Mouse (Mus musculus): ENCODE measurements around the gene Lhx5.

Lhx5 gene

DNA sequence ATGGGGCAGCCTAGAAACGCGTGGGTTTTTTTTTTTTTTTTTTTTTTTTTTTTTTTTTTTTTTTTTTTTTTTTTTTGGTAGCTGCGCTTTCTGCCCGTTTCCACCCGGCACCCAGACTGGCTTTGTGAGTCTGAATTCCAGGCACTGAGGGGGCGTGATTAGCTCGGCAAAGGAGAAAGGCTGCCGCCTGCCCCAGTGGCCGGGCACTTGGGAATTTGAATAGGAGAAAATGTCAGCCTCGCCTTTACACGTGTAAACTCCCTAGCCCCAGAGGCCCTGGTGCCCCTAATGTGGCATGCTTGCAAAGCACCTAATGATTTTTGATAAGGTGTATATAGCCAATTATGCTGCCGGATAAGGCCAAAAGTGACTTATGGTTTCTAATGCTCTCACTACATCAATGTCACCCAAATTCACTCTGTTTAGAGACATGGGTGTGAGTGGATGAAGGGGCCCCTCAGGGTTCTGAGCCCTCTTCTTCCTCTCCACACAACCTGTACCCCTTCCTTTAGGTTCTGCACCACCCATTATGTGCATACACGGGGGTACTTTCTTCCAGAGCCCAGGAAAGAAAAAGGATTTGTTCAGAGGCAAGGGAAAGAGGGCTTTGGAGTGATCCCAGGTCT, 1.7 kb downstream of the Lhx5 start:
- no peak for DNase-seq

DNA sequence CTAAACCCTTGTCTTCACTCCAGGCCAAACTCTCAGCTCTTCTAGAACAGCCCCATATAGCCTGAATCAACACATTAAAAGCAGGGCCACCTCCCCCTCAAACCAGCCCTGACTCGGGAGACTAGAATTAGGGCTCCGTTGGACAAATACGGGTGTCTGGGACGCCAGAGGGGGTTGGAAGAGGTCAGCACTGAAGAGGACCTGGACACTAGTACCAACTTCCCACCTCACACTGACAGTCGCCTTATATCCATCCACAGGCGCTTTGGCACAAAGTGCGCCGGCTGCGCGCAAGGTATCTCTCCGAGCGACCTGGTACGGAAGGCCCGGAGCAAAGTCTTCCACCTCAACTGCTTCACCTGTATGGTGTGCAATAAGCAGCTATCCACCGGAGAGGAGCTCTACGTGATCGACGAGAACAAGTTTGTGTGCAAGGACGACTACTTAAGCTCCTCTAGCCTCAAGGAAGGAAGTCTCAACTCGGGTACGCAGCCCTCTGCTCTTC, 2.8 kb downstream of the Lhx5 start:
- no peak for DNase-seq

DNA sequence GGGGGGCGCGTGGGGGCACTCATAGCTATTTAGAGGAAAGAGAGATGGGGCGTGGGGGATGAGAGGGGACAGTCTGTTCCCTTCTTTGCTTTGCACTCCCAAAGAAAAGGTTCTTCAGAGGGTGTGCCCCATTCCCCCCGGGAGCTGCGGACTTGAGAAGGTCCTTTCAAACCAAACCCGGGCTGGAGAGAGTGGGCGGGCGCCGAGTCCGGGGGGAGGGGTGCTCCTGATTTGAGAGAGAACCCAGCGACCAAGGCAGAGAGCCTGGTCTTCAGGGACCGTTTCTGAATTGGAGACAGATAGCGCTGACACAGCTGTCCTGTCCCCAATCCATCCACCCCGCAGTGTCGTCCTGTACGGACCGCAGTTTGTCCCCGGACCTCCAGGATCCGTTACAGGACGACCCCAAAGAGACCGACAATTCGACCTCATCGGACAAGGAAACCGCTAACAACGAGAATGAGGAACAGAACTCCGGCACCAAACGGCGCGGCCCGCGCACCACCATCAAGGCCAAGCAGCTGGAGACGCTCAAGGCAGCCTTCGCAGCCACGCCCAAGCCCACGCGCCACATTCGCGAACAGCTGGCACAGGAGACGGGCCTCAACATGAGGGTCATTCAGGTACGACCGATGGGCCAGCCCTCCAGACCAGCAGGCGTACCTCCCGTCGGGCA, 3.6 kb downstream of the Lhx5 start:
- DNase-seq: no peak

DNA sequence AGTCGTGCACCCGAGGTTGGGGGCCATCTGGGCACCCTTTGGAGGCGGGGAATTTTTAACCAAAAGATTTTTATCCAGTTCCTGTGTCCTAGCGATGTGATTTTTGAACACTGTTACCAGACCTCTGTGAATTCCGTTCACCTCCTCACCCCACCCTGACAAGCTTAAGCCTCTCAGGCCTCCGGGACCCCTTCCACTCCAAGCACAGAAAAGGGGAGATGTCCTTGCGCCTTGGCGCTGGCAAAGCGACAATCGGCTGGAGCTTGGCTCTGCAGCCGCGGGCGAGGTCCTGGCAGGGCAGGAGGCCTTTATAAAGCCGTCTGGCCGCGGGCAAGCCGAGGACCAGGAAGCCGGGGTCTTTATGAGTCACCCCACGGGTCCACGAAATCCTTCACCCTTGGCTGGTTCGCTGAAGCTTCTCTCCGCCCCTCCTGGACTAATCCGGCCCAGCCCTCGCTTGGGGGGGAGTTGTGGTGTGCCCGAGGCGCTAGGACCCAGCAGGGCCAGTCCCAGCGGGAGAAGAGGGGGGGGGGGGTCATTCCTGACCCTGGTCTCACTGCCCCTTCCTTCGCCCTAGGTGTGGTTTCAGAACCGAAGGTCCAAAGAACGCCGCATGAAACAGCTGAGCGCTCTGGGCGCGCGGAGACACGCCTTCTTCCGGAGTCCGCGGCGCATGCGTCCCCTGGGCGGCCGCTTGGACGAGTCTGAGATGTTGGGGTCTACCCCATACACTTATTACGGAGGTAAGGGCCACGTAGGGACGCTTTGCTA, 4.4 kb downstream of the Lhx5 start:
- peak in 1 of 2 experiments; percentile 20 for DNase-seq

DNA sequence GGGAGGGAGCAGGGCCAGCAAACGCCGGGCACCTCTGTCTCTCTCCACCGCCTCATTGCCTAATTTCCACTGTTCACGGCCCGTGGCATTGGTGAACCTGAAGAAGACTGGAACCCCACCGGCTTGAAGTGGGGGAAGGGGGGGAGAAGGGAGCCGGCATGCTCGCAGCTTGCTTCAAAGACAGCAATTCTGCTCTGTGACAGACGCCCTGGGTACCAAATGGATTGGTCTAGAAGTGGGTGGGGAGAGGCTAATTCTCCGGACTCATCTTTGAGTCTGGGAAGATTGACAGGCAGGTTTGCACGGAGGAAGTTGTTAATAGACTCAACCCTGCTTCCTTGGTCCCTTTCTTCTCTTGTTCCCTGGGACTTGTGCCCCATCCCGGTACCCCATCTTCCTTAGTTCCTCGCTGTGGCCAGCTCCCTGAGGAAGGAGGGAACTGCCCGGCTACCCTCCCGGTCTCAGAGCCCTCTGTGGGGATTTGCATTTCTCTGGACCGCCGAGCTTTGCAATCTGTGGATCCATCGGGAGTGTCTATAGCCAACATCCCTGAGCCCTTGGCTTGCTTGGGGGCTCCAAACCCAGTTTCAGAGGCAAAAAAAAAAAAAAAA, 5.5 kb downstream of the Lhx5 start:
- DNase-seq: no peak

GRCm38 (mm10) chr5:120437539-120437938, 6.0 kb downstream of the Lhx5 start:
- DNase-seq: no peak

- DNase-seq: peak; percentile 27 to 53
Observed at GRCm38 (mm10) chr5:120437986-120438385, 6.5 kb downstream of the Lhx5 start.

DNA sequence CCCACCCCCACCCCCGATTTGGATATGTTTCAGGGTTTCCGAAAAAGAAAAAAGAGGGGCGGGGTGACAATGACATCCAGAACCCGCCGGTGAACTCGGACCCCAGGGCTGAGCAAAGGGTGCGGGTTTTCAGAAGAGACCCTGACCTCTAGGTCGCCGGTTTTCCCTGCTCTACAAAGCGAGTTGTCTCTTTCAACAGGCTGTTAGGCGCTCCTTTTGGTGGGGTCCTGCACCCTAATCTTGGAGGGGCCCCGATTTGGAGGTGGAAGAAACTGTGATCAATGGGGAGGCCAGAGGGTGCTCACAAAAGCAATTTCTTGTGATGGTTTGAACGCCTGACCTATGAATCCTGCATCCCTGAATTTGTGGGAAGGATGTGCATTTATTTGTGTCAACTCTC, 7.0 kb downstream of the Lhx5 start:
- no peak for DNase-seq

- DNase-seq: peak; percentile 25 to 64
Observed at GRCm38 (mm10) chr5:120438991-120439710, 7.7 kb downstream of the Lhx5 start.

DNA sequence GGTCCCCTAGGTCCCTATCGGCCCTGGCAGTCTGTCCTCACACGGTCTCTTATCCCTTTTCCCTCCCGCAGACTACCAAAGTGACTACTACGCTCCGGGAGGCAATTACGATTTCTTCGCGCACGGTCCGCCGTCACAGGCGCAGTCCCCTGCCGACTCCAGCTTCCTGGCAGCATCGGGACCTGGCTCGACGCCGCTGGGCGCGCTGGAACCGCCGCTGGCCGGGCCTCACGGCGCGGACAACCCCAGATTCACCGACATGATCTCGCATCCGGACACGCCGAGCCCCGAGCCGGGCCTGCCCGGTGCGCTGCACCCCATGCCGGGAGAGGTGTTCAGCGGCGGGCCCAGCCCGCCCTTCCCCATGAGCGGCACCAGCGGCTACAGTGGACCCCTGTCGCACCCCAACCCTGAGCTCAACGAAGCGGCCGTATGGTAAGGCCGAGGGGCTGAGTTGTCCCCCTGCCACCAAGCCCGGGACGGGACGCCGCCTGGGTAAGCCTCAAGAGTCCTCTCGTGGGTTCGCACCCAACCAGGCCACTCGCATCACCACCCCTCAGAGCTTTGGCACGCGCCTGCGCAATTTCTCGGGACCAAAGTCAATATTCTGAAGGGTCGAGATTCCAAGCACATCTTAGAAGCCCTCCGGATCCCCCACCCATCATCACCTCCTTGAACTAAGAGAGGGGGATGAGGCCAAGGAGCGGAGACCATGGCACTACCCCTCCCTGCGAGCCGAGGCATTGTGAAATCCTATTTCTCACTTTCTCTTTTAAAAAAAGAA, 8.6 kb downstream of the Lhx5 start:
- peak in 1 of 2 experiments; percentile 36 for DNase-seq

DNA sequence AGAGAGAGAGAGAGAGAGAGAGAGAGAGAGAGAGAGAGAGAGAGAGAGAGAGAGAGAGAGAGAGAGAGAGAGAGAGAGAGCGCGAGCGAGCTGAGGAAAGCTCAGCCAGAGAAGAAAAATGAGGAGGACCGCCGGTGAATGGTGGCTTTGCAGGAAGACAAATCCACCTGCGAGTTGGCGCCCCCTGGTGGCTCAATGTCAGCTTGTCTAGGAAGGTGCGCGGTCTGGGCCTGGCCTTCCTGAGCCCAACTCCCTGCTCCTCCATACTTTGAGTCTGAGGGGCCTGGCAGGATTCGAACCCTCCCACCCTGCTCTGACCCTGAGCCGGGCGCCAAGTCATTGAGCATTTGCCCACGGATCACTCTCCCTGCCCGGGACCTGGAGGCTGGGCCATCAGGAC, 9.2 kb downstream of the Lhx5 start:
- DNase-seq: peak; percentile 95 to 99

DNA sequence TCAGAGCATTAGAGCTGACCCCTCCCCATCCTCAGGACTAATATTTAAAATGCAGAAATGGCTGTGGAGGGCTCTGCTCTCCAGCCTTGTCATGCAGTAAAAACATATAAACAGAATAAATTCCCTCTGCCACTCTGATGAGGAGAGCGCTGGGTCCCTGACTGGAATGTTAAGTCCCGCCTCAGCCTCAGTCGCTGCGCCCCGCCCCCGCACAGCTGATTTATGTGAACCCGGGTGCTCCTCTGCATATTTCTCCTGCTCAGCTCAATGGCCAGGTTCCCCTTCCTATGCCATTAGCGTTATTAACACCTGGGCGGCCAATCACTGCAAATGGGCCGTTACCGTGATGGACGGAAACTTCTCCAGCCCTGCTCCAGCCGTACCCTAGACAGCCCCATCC, 15.8 kb downstream of the Lhx5 start:
- no peak for DNase-seq

GRCm38 (mm10) chr5:120454756-120455337, 23.3 kb downstream of the Lhx5 start:
- DNase-seq: no peak

- no peak for DNase-seq
Observed at GRCm38 (mm10) chr5:120456253-120456652, 24.8 kb downstream of the Lhx5 start.

- no peak for DNase-seq
Observed at GRCm38 (mm10) chr5:120456841-120457554, 25.5 kb downstream of the Lhx5 start.

GRCm38 (mm10) chr5:120457628-120458027, 26.1 kb downstream of the Lhx5 start:
- DNase-seq: peak; percentile 75 to 85

GRCm38 (mm10) chr5:120459133-120459532, 27.6 kb downstream of the Lhx5 start:
- DNase-seq: no peak

- no peak for DNase-seq
Observed at GRCm38 (mm10) chr5:120461902-120462301, 30.4 kb downstream of the Lhx5 start.

DNA sequence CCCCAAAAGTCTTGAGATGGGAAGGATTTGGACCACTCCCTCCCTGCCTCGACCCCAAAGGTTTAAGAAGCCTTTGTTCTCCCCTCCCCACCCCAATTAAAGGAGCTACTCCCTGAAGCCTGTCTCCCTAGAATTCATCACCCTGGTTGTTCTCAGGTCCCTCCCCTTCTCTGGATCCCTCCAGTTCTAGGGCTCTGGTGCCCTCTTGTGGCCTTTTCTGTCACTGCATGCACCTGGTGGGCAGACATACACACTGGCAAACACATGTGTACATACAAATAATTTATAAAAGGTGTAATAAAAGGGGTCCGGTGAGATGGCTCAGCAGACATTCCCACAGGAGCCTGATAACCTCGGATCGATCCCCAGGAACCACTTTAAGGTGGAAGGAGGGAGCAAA, 32.8 kb downstream of the Lhx5 start:
- no peak for DNase-seq

- DNase-seq: peak; percentile 60 to 68
Observed at GRCm38 (mm10) chr5:120465062-120465461, 33.6 kb downstream of the Lhx5 start.

- DNase-seq: no peak
Observed at GRCm38 (mm10) chr5:120465860-120466259, 34.4 kb downstream of the Lhx5 start.

Measured in cerebellum, postnatal 25 days (tissue).